Mouse (Mus musculus) midbrain, embryonic 13.5 days (tissue): ENCODE measurements around the gene Znrf2. TPM values are rescaled to one million over a fixed set of nuclear protein-coding genes. Genes with fewer than 3 reads are reported as not detected.

ENCODE experiments used
- ATAC-seq: fragments of 200-750 bp; cut with Nextera tagmentation; 2 replicates; pipeline ENCODE4 v1.8.0; 2017; ENCODE audit warnings: mild to moderate bottlenecking, moderate TSS enrichment, moderate library complexity
- H3K27ac ChIP-seq: fragments of 300-500 bp; sonication (generic); 2 replicates; pipeline ENCODE4 v1.5.1; 2015; ENCODE audit warnings: inconsistent platforms, mild to moderate bottlenecking, moderate library complexity
- H3K27me3 ChIP-seq: fragments of 300-500 bp; sonication (generic); 2 replicates; pipeline ENCODE4 v1.6.1; 2015; ENCODE audit warnings: mild to moderate bottlenecking, inconsistent platforms
- H3K36me3 ChIP-seq: fragments of 300-500 bp; sonication (generic); 2 replicates; pipeline ENCODE4 v1.6.1; 2015; ENCODE audit warnings: mild to moderate bottlenecking, inconsistent platforms
- H3K4me1 ChIP-seq: fragments of 300-500 bp; sonication (generic); replicated peaks from 2 replicates; pipeline ENCODE4 v1.6.1; 2015; ENCODE audit warnings: inconsistent platforms
- H3K4me2 ChIP-seq: fragments of 300-500 bp; sonication (generic); replicated peaks from 2 replicates; pipeline ENCODE4 v1.6.1; 2015; ENCODE audit warnings: moderate library complexity, mild to moderate bottlenecking, inconsistent platforms
- H3K4me3 ChIP-seq: fragments of 300-500 bp; sonication (generic); replicated peaks from 2 replicates; pipeline ENCODE4 v1.5.1; 2015; ENCODE audit warnings: mild to moderate bottlenecking, inconsistent platforms
- H3K9ac ChIP-seq: fragments of 300-500 bp; sonication (generic); replicated peaks from 2 replicates; pipeline ENCODE4 v1.6.1; 2015; ENCODE audit warnings: mild to moderate bottlenecking, inconsistent platforms
- H3K9me3 ChIP-seq: fragments of 300-500 bp; sonication (generic); 2 replicates; pipeline ENCODE4 v1.6.1; 2016; ENCODE audit warnings: mild to moderate bottlenecking, inconsistent platforms
- WGBS: fragments of 180-500 bp; shearing (Covaris S2); methylation state at CpG from one replicate; pipeline ENCODE4 v1.1.7; 2015; 5-methylcytosine and 5-hydroxymethylcytosine counted together
- polyA plus RNA-seq: library from polyadenylated mRNA; unstranded; fragments of >200 nt; fragmentation: Nextera tagmentation; extraction: Ambion mirVana; gene quantifications from 2 replicates; pipeline ENCODE4 v1.2.1, GENCODE M21; 2015

Znrf2 gene
- polyA plus RNA-seq, 1 experiment from 2014 or later, result 6.4 TPM

GRCm38 (mm10) chr6:54788493-54788892 lies 28.2 kb upstream of the Znrf2 start:
- H3K36me3 ChIP-seq, result no peaks in the 10 kb centered on the region
- H3K4me1 ChIP-seq, result peaks cover 25% of the 10 kb centered on the region
- no peak overlapping the region for H3K4me3 ChIP-seq
- no peaks in the 10 kb centered on the region for H3K9me3 ChIP-seq
- ATAC-seq, result no peak
- H3K27ac ChIP-seq, result no peak overlapping the region
- H3K9ac ChIP-seq, result no peak overlapping the region
- no peak overlapping the region for H3K4me2 ChIP-seq
- WGBS, result 57% methylated on average over 6 of the region's 6 CpGs
- no peaks in the 10 kb centered on the region for H3K27me3 ChIP-seq

GRCm38 (mm10) chr6:54789139-54789538 lies 27.6 kb upstream of the Znrf2 start:
- Histone ChIP-seq H3K4me2 (no peak overlapping the region), H3K9ac (no peak overlapping the region), H3K9me3 (no peaks in the 10 kb centered on the region), H3K27ac (no peak overlapping the region), H3K36me3 (no peaks in the 10 kb centered on the region), H3K4me3 (no peak overlapping the region), H3K27me3 (no peaks in the 10 kb centered on the region), H3K4me1 (peaks cover 25% of the 10 kb centered on the region)
- ATAC-seq, result no peak
- WGBS, result 94% methylated on average over 4 of the region's 4 CpGs

- Histone ChIP-seq H3K27me3 (no peaks in the 10 kb centered on the region), H3K9me3 (no peaks in the 10 kb centered on the region), H3K4me1 (peaks cover 18% of the 10 kb centered on the region), H3K36me3 (no peaks in the 10 kb centered on the region), H3K4me2 (no peak overlapping the region), H3K4me3 (no peak overlapping the region), H3K27ac (no peak overlapping the region), H3K9ac (no peak overlapping the region)
- WGBS, result 86% methylated on average over 4 of the region's 4 CpGs
- ATAC-seq, result no peak
These were observed 26.6 kb upstream of the Znrf2 start for GRCm38 (mm10) chr6:54790071-54790470.

- no peak for ATAC-seq
These were observed 22.9 kb upstream of the Znrf2 start for GRCm38 (mm10) chr6:54793853-54794252.

GRCm38 (mm10) chr6:54794372-54794771 lies 22.3 kb upstream of the Znrf2 start:
- H3K27ac ChIP-seq, result no peak overlapping the region
- no peaks in the 10 kb centered on the region for H3K4me1 ChIP-seq
- no peak for ATAC-seq
- H3K36me3 ChIP-seq, result no peaks in the 10 kb centered on the region
- WGBS, result 63% methylated on average over 2 of the region's 2 CpGs
- H3K9ac ChIP-seq, result no peak overlapping the region
- H3K4me3 ChIP-seq, result no peak overlapping the region
- no peak overlapping the region for H3K4me2 ChIP-seq
- no peaks in the 10 kb centered on the region for H3K27me3 ChIP-seq
- no peaks in the 10 kb centered on the region for H3K9me3 ChIP-seq

More at GRCm38 (mm10) chr6:54793853-54794252, 22.9 kb upstream of the Znrf2 start:
- Histone ChIP-seq H3K27me3 (no peaks in the 10 kb centered on the region), H3K4me2 (no peak overlapping the region), H3K4me1 (no peaks in the 10 kb centered on the region), H3K9ac (no peak overlapping the region), H3K4me3 (no peak overlapping the region), H3K9me3 (no peaks in the 10 kb centered on the region), H3K36me3 (no peaks in the 10 kb centered on the region), H3K27ac (no peak overlapping the region)
- 91% methylated on average over 3 of the region's 3 CpGs for WGBS

GRCm38 (mm10) chr6:54794991-54795390 lies 21.7 kb upstream of the Znrf2 start:
- Histone ChIP-seq H3K4me1 (no peaks in the 10 kb centered on the region), H3K27ac (no peak overlapping the region), H3K4me3 (no peak overlapping the region), H3K27me3 (no peaks in the 10 kb centered on the region), H3K9me3 (no peaks in the 10 kb centered on the region), H3K9ac (no peak overlapping the region), H3K4me2 (no peak overlapping the region), H3K36me3 (no peaks in the 10 kb centered on the region)
- WGBS, result 92% methylated on average over 5 of the region's 5 CpGs
- no peak for ATAC-seq

DNA sequence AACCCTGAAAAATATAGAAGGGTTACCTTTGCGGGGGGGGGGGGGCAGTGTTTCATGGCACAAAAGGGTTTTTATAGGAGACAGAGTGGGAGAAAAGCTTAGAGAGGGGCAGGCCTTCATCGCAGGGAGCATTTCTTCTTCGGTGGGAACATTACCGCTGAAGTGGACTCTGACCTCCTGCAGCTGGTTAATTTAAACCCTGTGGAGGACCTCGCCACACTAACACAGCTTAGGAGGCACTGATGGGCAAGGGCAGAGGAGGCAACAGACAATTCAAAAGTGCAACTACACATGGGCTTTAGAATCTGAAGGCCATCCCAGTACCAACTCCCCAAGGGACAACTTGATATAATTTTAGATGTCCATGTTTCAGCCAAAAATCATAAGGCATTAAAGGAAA lies 20.7 kb upstream of the Znrf2 start:
- Histone ChIP-seq H3K9me3 (no peaks in the 10 kb centered on the region), H3K27ac (no peak overlapping the region), H3K4me3 (no peak overlapping the region), H3K4me1 (no peaks in the 10 kb centered on the region), H3K4me2 (no peak overlapping the region), H3K9ac (no peak overlapping the region), H3K36me3 (no peaks in the 10 kb centered on the region), H3K27me3 (no peaks in the 10 kb centered on the region)
- ATAC-seq, result no peak
- WGBS, result 70% methylated on average over 5 of the region's 5 CpGs

GRCm38 (mm10) chr6:54802348-54802747 lies 14.4 kb upstream of the Znrf2 start:
- Histone ChIP-seq H3K9ac (no peak overlapping the region), H3K4me1 (no peaks in the 10 kb centered on the region), H3K27me3 (no peaks in the 10 kb centered on the region), H3K4me3 (no peak overlapping the region), H3K9me3 (no peaks in the 10 kb centered on the region), H3K36me3 (no peaks in the 10 kb centered on the region), H3K27ac (no peak overlapping the region), H3K4me2 (no peak overlapping the region)
- ATAC-seq, result no peak
- WGBS, result 75% methylated on average over 8 of the region's 8 CpGs

GRCm38 (mm10) chr6:54804066-54804864 lies 12.5 kb upstream of the Znrf2 start:
- WGBS, result 67% methylated on average over 18 of the region's 18 CpGs
- H3K27ac ChIP-seq, result no peak overlapping the region
- no peaks in the 10 kb centered on the region for H3K9me3 ChIP-seq
- no peaks in the 10 kb centered on the region for H3K27me3 ChIP-seq
- no peaks in the 10 kb centered on the region for H3K4me1 ChIP-seq
- no peak for ATAC-seq
- no peak overlapping the region for H3K9ac ChIP-seq
- H3K4me2 ChIP-seq, result no peak overlapping the region
- H3K4me3 ChIP-seq, result no peak overlapping the region
- H3K36me3 ChIP-seq, result no peaks in the 10 kb centered on the region

- 82% methylated on average over 5 of the region's 5 CpGs for WGBS
- no peak overlapping the region for H3K27ac ChIP-seq
- H3K9ac ChIP-seq, result no peak overlapping the region
- H3K4me3 ChIP-seq, result no peak overlapping the region
- H3K4me2 ChIP-seq, result no peak overlapping the region
- H3K27me3 ChIP-seq, result no peaks in the 10 kb centered on the region
- no peaks in the 10 kb centered on the region for H3K36me3 ChIP-seq
- H3K9me3 ChIP-seq, result no peaks in the 10 kb centered on the region
- no peak for ATAC-seq
- no peaks in the 10 kb centered on the region for H3K4me1 ChIP-seq
These were observed 10.9 kb upstream of the Znrf2 start for GRCm38 (mm10) chr6:54805779-54806178.

- no peaks in the 10 kb centered on the region for H3K36me3 ChIP-seq
- H3K9ac ChIP-seq, result no peak overlapping the region
- H3K9me3 ChIP-seq, result no peaks in the 10 kb centered on the region
- H3K4me3 ChIP-seq, result no peak overlapping the region
- no peak for ATAC-seq
- no peak overlapping the region for H3K4me2 ChIP-seq
- 0 out of 2 replicates have a peak, but pooled peaks cover 3% of the 10 kb centered on the region for H3K4me1 ChIP-seq
- H3K27me3 ChIP-seq, result no peaks in the 10 kb centered on the region; the same call in 1 of the 2 replicates
- H3K27ac ChIP-seq, result no peak overlapping the region
- 70% methylated on average over 7 of the region's 7 CpGs for WGBS
These were observed 7.0 kb upstream of the Znrf2 start for GRCm38 (mm10) chr6:54809531-54810313.

DNA sequence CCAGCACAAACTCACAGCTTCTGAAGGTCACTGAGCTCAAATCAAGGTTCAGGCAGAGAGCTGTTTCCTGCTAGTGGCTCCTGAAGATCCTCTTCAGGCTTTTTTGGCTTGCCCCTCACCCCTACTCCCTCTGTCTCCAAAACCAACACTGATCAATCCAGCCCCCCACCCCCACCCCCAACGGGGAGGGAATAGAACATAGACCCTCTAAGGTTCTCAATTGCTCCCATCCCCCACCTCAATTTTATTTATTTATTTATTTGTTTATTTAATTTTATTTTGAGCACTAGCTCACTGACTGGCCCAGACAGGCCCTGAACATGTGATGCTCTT lies 6.4 kb upstream of the Znrf2 start:
- H3K4me3 ChIP-seq, result no peak overlapping the region
- no peak overlapping the region for H3K27ac ChIP-seq
- no peaks in the 10 kb centered on the region for H3K36me3 ChIP-seq
- WGBS, result 78% methylated on average over 1 of the region's 1 CpGs
- 0 out of 2 replicates have a peak, but pooled peaks cover 3% of the 10 kb centered on the region for H3K4me1 ChIP-seq
- H3K27me3 ChIP-seq, result no peaks in the 10 kb centered on the region; the same call in 1 of the 2 replicates
- ATAC-seq, result no peak
- no peaks in the 10 kb centered on the region for H3K9me3 ChIP-seq
- H3K9ac ChIP-seq, result no peak overlapping the region
- H3K4me2 ChIP-seq, result no peak overlapping the region
